Mouse (Mus musculus): ENCODE data around the gene Iqsec1. TPM values are rescaled to one million over a fixed set of nuclear protein-coding genes. Genes with fewer than 3 reads are reported as not detected.
"Not testable (repeated sequence)": the region's sequence is repeated elsewhere in the genome, so short reads cannot be mapped to it uniquely, and the experiment has no call there.

Gene Iqsec1
- polyA plus RNA-seq, 1 experiment from 2014 or later = 16.9 TPM

GRCm38 (mm10) chr6:90683831-90684532, 304.5 kb downstream of the Iqsec1 start:
- Histone ChIP-seq H3K4me3 (replicated peaks) (no peak overlapping the region), H3K4me1 (replicated peaks) (no peaks in the 10 kb centered on the region; the same call in 1 of the 2 replicates), H3K4me2 (replicated peaks) (no peak overlapping the region), H3K9me3 (no peaks in the 10 kb centered on the region), H3K27ac (no peak overlapping the region), H3K36me3 (peaks cover 35% of the 10 kb centered on the region), H3K27me3 (no peaks in the 10 kb centered on the region), H3K9ac (replicated peaks) (no peak overlapping the region)
- 91% methylated on average over 3 of the region's 3 CpGs for WGBS
- ATAC-seq = no peak

- ATAC-seq = no peak
- 90% methylated on average over 12 of the region's 12 CpGs for WGBS
- no peak overlapping the region for H3K4me3 ChIP-seq (replicated peaks)
Measured at GRCm38 (mm10) chr6:90680401-90680800, 308.1 kb downstream of the Iqsec1 start.

GRCm38 (mm10) chr6:90678759-90679158, 309.7 kb downstream of the Iqsec1 start:
- H3K9me3 ChIP-seq = no peaks in the 10 kb centered on the region
- H3K9ac ChIP-seq (replicated peaks) = no peak overlapping the region
- no peak overlapping the region for H3K4me2 ChIP-seq (replicated peaks)
- H3K27me3 ChIP-seq = no peaks in the 10 kb centered on the region
- 52% methylated on average over 4 of the region's 4 CpGs for WGBS
- H3K27ac ChIP-seq = no peak overlapping the region
- H3K4me1 ChIP-seq (replicated peaks) = no peaks in the 10 kb centered on the region
- ATAC-seq = no peak
- H3K4me3 ChIP-seq (replicated peaks) = no peak overlapping the region
- peaks cover 66% of the 10 kb centered on the region for H3K36me3 ChIP-seq

More at GRCm38 (mm10) chr6:90680401-90680800, 308.1 kb downstream of the Iqsec1 start:
- H3K4me1 ChIP-seq (replicated peaks) = no peaks in the 10 kb centered on the region
- no peaks in the 10 kb centered on the region for H3K9me3 ChIP-seq
- H3K27me3 ChIP-seq = no peaks in the 10 kb centered on the region
- H3K36me3 ChIP-seq = peaks cover 53% of the 10 kb centered on the region
- no peak overlapping the region for H3K9ac ChIP-seq (replicated peaks)
- no peak overlapping the region for H3K4me2 ChIP-seq (replicated peaks)
- no peak overlapping the region for H3K27ac ChIP-seq

- no peak overlapping the region for H3K4me2 ChIP-seq (replicated peaks)
- no peaks in the 10 kb centered on the region for H3K9me3 ChIP-seq
- no peaks in the 10 kb centered on the region for H3K27me3 ChIP-seq
- ATAC-seq = no peak
- no peak overlapping the region for H3K4me3 ChIP-seq (replicated peaks)
- 89% methylated on average over 9 of the region's 9 CpGs for WGBS
- H3K9ac ChIP-seq (replicated peaks) = no peak overlapping the region
- no peaks in the 10 kb centered on the region for H3K4me1 ChIP-seq (replicated peaks)
- H3K27ac ChIP-seq = no peak overlapping the region
- peaks cover 100% of the 10 kb centered on the region for H3K36me3 ChIP-seq
Measured at GRCm38 (mm10) chr6:90668693-90669092, 319.8 kb downstream of the Iqsec1 start.

GRCm38 (mm10) chr6:90663736-90664135, 324.7 kb downstream of the Iqsec1 start:
- WGBS = 86% methylated on average over 11 of the region's 11 CpGs
- no peaks in the 10 kb centered on the region for H3K9me3 ChIP-seq
- no peak overlapping the region for H3K4me3 ChIP-seq (replicated peaks)
- H3K4me1 ChIP-seq (replicated peaks) = 0 out of 2 replicates have a peak, but pooled peaks cover 4% of the 10 kb centered on the region
- ATAC-seq = no peak
- no peak overlapping the region for H3K4me2 ChIP-seq (replicated peaks)
- H3K27ac ChIP-seq = no peak overlapping the region
- H3K36me3 ChIP-seq = peaks cover 77% of the 10 kb centered on the region
- no peak overlapping the region for H3K9ac ChIP-seq (replicated peaks)
- H3K27me3 ChIP-seq = no peaks in the 10 kb centered on the region

GRCm38 (mm10) chr6:90662148-90662547, 326.3 kb downstream of the Iqsec1 start:
- 100% methylated on average over 5 of the region's 5 CpGs for WGBS
- H3K27ac ChIP-seq = no peak overlapping the region
- peak; percentile 25; the same call in 1 of the 2 replicates for ATAC-seq
- H3K4me1 ChIP-seq (replicated peaks) = 0 out of 2 replicates have a peak, but pooled peaks cover 4% of the 10 kb centered on the region
- H3K4me2 ChIP-seq (replicated peaks) = no peak overlapping the region
- no peak overlapping the region for H3K4me3 ChIP-seq (replicated peaks)
- no peaks in the 10 kb centered on the region for H3K27me3 ChIP-seq
- no peak overlapping the region for H3K9ac ChIP-seq (replicated peaks)
- H3K9me3 ChIP-seq = no peaks in the 10 kb centered on the region
- peaks cover 61% of the 10 kb centered on the region for H3K36me3 ChIP-seq

- Histone ChIP-seq H3K4me1 (replicated peaks) (0 out of 2 replicates have a peak, but pooled peaks cover 4% of the 10 kb centered on the region), H3K9ac (replicated peaks) (no peak overlapping the region), H3K36me3 (peaks cover 50% of the 10 kb centered on the region), H3K4me2 (replicated peaks) (no peak overlapping the region), H3K27me3 (no peaks in the 10 kb centered on the region), H3K4me3 (replicated peaks) (no peak overlapping the region), H3K9me3 (no peaks in the 10 kb centered on the region), H3K27ac (no peak overlapping the region)
- no peak for ATAC-seq
- 92% methylated on average over 11 of the region's 11 CpGs for WGBS
Measured at GRCm38 (mm10) chr6:90661029-90661399, 327.5 kb downstream of the Iqsec1 start.

- Histone ChIP-seq H3K9me3 (no peaks in the 10 kb centered on the region), H3K27ac (no peak overlapping the region), H3K4me2 (replicated peaks) (no peak overlapping the region), H3K9ac (replicated peaks) (no peak overlapping the region), H3K4me3 (replicated peaks) (no peak overlapping the region), H3K27me3 (no peaks in the 10 kb centered on the region), H3K4me1 (replicated peaks) (0 out of 2 replicates have a peak, but pooled peaks cover 4% of the 10 kb centered on the region), H3K36me3 (peaks cover 45% of the 10 kb centered on the region)
- WGBS = 89% methylated on average over 20 of the region's 20 CpGs
- ATAC-seq = 0 out of 2 replicates have a peak, but pooled peaks have one; percentile 24
Measured at GRCm38 (mm10) chr6:90660398-90661028, 328.0 kb downstream of the Iqsec1 start.

GRCm38 (mm10) chr6:90659913-90660312, 328.6 kb downstream of the Iqsec1 start:
- Histone ChIP-seq H3K9me3 (no peaks in the 10 kb centered on the region), H3K4me2 (replicated peaks) (no peak overlapping the region), H3K9ac (replicated peaks) (no peak overlapping the region), H3K27me3 (no peaks in the 10 kb centered on the region), H3K4me3 (replicated peaks) (no peak overlapping the region), H3K36me3 (peaks cover 39% of the 10 kb centered on the region), H3K27ac (no peak overlapping the region), H3K4me1 (replicated peaks) (0 out of 2 replicates have a peak, but pooled peaks cover 4% of the 10 kb centered on the region)
- ATAC-seq = no peak
- 78% methylated on average over 2 of the region's 2 CpGs for WGBS

GRCm38 (mm10) chr6:90656344-90656850, 332.1 kb downstream of the Iqsec1 start:
- H3K27ac ChIP-seq; H3K9me3 ChIP-seq; H3K4me3 ChIP-seq (replicated peaks); H3K4me1 ChIP-seq (replicated peaks); H3K27me3 ChIP-seq; ATAC-seq; H3K9ac ChIP-seq (replicated peaks); H3K4me2 ChIP-seq (replicated peaks): not testable (repeated sequence)
- WGBS = 74% methylated on average over 2 of the region's 2 CpGs
- peaks cover 11% of the 10 kb centered on the region for H3K36me3 ChIP-seq

GRCm38 (mm10) chr6:90653736-90654135, 334.7 kb downstream of the Iqsec1 start:
- WGBS = 60% methylated on average over 2 of the region's 2 CpGs
- H3K4me1 ChIP-seq (replicated peaks) = no peaks in the 10 kb centered on the region
- H3K9ac ChIP-seq (replicated peaks) = no peak overlapping the region
- 0 out of 2 replicates have a peak, but pooled peaks have one; percentile 30 for ATAC-seq
- H3K4me2 ChIP-seq (replicated peaks) = no peak overlapping the region
- H3K27me3 ChIP-seq = no peaks in the 10 kb centered on the region
- no peak overlapping the region for H3K4me3 ChIP-seq (replicated peaks)
- no peaks in the 10 kb centered on the region for H3K36me3 ChIP-seq
- no peak overlapping the region for H3K27ac ChIP-seq
- no peaks in the 10 kb centered on the region for H3K9me3 ChIP-seq

- Histone ChIP-seq H3K36me3 (no peaks in the 10 kb centered on the region), H3K9me3 (no peaks in the 10 kb centered on the region), H3K27me3 (no peaks in the 10 kb centered on the region), H3K9ac (replicated peaks) (no peak overlapping the region), H3K4me3 (replicated peaks) (no peak overlapping the region), H3K4me2 (replicated peaks) (no peak overlapping the region), H3K4me1 (replicated peaks) (no peaks in the 10 kb centered on the region), H3K27ac (no peak overlapping the region)
- WGBS = 53% methylated on average over 1 of the region's 1 CpGs
- no peak for ATAC-seq
Measured at GRCm38 (mm10) chr6:90650634-90651033, 337.9 kb downstream of the Iqsec1 start.

Data from midbrain, embryonic 13.5 days (tissue).